Mouse (Mus musculus) limb, embryonic 13.5 days (tissue): ENCODE results near the gene Pde4c. TPM values are rescaled to one million over a fixed set of nuclear protein-coding genes. Genes with fewer than 3 reads are reported as not detected.

ENCODE experiments used
- microRNA-seq: library from miRNA; unstranded; fragments of <30 nt; microRNA quantifications from one replicate; pipeline ENCODE4, GENCODE M21; 2016
- polyA plus RNA-seq: library from polyadenylated mRNA; unstranded; fragments of >200 nt; fragmentation: Nextera tagmentation; extraction: Ambion mirVana; gene quantifications from 2 replicates; pipeline ENCODE4 v1.2.1, GENCODE M21; 2015

Gene Pde4c
- polyA plus RNA-seq, 1 experiment from 2014 or later = 0.04 TPM

Small RNA genes within 50 kb of the gene (microRNA-seq; reads per million reads assigned to microRNA genes)
- gene Mir7240 = not detected

Other genes with a start within 250 kb of the Pde4c start
- gene Klhl26, start 246.8 kb upstream of the Pde4c start, polyA plus RNA-seq = 29.0 and 30.3 TPM in 2 replicates
- gene Tmem59l, start 236.4 kb upstream of the Pde4c start, polyA plus RNA-seq = 24.2 and 26.6 TPM in 2 replicates
- 83.3 and 85.0 TPM in 2 replicates for gene Crlf1, start 230.6 kb upstream of the Pde4c start, polyA plus RNA-seq
- gene Rex1bd, start 217.0 kb upstream of the Pde4c start, polyA plus RNA-seq = 139 and 148 TPM in 2 replicates
- gene Uba52, start 212.9 kb upstream of the Pde4c start, polyA plus RNA-seq = 856 and 861 TPM in 2 replicates
- gene Fkbp8, start 196.0 kb upstream of the Pde4c start, polyA plus RNA-seq = 284 and 290 TPM in 2 replicates
- 49.3 and 53.4 TPM in 2 replicates for gene Kxd1, start 195.8 kb upstream of the Pde4c start, polyA plus RNA-seq
- 20.9 and 21.4 TPM in 2 replicates for gene Ell, start 184.3 kb upstream of the Pde4c start, polyA plus RNA-seq
- gene Isyna1, start 129.3 kb upstream of the Pde4c start, polyA plus RNA-seq = 162 and 165 TPM in 2 replicates
- 115 and 131 TPM in 2 replicates for gene Ssbp4, start 114.8 kb upstream of the Pde4c start, polyA plus RNA-seq
- 1.9 and 2.3 TPM in 2 replicates for gene Lrrc25, start 107.6 kb upstream of the Pde4c start, polyA plus RNA-seq
- gene Gdf15, start 91.3 kb upstream of the Pde4c start, polyA plus RNA-seq = 0.18 TPM in 1 of 2 replicates, not detected in the other
- 68.2 and 71.1 TPM in 2 replicates for gene Pgpep1, start 63.3 kb upstream of the Pde4c start, polyA plus RNA-seq
- gene Lsm4, start 50.5 kb upstream of the Pde4c start, polyA plus RNA-seq = 240 and 246 TPM in 2 replicates
- 57.3 and 61.1 TPM in 2 replicates for gene Jund, start 24.8 kb upstream of the Pde4c start, polyA plus RNA-seq
- gene Iqcn, start 20.3 kb upstream of the Pde4c start, polyA plus RNA-seq = not detected in 2 replicates
- not detected in 2 replicates for gene Gm3336, start 5.2 kb upstream of the Pde4c start, polyA plus RNA-seq
- 18.0 and 19.6 TPM in 2 replicates for gene Rab3a, start 31.0 kb downstream of the Pde4c start, polyA plus RNA-seq
- 29.2 and 36.6 TPM in 2 replicates for gene Mpv17l2, start 37.2 kb downstream of the Pde4c start, polyA plus RNA-seq
- gene Pik3r2, start 53.0 kb downstream of the Pde4c start, polyA plus RNA-seq = 78.1 and 81.3 TPM in 2 replicates
- gene Mast3, start 81.3 kb downstream of the Pde4c start, polyA plus RNA-seq = 13.1 and 14.0 TPM in 2 replicates
- 0.06 TPM in 1 of 2 replicates, not detected in the other for gene Il12rb1, start 84.7 kb downstream of the Pde4c start, polyA plus RNA-seq
- 6.1 and 6.2 TPM in 2 replicates for gene Arrdc2, start 116.0 kb downstream of the Pde4c start, polyA plus RNA-seq
- 2.9 and 4.3 TPM in 2 replicates for gene Kcnn1, start 139.5 kb downstream of the Pde4c start, polyA plus RNA-seq
- 113 and 117 TPM in 2 replicates for gene Ccdc124, start 150.2 kb downstream of the Pde4c start, polyA plus RNA-seq
- 0.39 and 0.45 TPM in 2 replicates for gene Slc5a5, start 169.0 kb downstream of the Pde4c start, polyA plus RNA-seq
- 4,263 and 4,460 TPM in 2 replicates for gene Rpl18a, start 173.7 kb downstream of the Pde4c start, polyA plus RNA-seq
- gene Map1s, start 182.2 kb downstream of the Pde4c start, polyA plus RNA-seq = 52.8 and 57.8 TPM in 2 replicates